Mouse (Mus musculus) thymus, adult 2 months (tissue): ENCODE results near the gene Rspry1.

Source experiments
- CTCF ChIP-seq: fragments of 200-500 bp; IDR thresholded peaks from 2 replicates; pipeline ENCODE4 v1.5.1; 2012; ENCODE audit warnings: mild to moderate bottlenecking, control low read depth, low read length, moderate library complexity, borderline replicate concordance; ENCODE audit not compliant: control insufficient read depth, poor library complexity, insufficient read depth; ENCODE audit errors: extremely low read depth
- POLR2A ChIP-seq: fragments of 200-500 bp; IDR thresholded peaks from 2 replicates; pipeline ENCODE4 v1.6.1; 2012; ENCODE audit warnings: mild to moderate bottlenecking, low read length, control low read depth, moderate library complexity; ENCODE audit not compliant: control insufficient read depth, poor library complexity, insufficient read depth; ENCODE audit errors: extremely low read depth

DNA sequence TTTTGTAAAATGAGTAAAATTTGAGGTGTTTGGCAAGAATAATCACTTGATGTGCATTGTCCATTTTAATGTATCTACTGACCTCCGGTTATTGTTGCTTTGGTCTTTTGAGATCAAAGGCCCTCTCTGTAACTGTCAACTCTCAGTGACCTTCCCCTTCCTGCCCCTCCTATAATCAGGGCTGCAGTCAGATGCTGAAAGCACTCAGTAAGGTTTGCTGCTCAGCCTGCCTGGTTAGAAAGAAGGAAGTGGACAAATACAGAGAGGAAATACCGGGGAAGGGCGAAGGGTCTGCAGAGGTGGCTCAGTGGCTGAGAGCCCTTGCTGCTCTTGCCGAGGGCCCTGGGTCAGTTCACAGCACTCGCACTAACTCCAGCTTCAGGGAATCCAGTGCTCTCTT is 72.6 kb downstream of the Rspry1 start:
- TF ChIP-seq CTCF (no peak), POLR2A (no peak)
